Mouse (Mus musculus): ENCODE data around the gene Eepd1. TPM values are rescaled to one million over a fixed set of nuclear protein-coding genes. Genes with fewer than 3 reads are reported as not detected.
A peak's percentile ranks its signal among the peaks of the same experiment; 100 is the strongest.

Gene Eepd1
- total and polyA plus RNA-seq, 3 experiments = 0.85 to 1.6 TPM; not detected in 1

DNA sequence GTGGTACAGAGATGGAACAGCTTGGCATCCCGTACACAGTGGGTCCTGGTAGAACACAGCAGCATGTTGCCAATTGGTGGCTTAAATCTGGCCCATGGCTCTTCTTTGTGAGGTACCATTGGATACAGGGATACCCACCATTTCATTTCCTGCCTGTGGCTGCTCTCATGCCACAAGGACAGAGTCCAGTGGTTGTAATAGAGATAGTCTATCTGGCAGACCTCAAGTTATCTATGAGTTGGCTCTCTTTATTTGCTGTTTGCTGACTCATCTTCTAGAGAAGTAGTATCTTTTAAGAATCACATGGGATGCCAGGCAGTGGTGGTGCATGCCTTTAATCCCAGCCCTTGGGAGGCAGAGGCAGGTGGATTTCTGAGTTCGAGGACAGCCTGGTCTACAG, 76.0 kb downstream of the Eepd1 start:
- Histone ChIP-seq H3K27ac (ENCODE audit: control insufficient read depth, low read depth, low read length) (no peak overlapping the region), H3K4me3 (ENCODE audit: control insufficient read depth in 1 of 2, insufficient read depth in 1 of 2, low read depth in 2 of 2, low read length in 2 of 2) (no peak overlapping the region)
- TF ChIP-seq TBP (IDR thresholded peaks at IDR 0.05; ENCODE audit: low read depth, low read length) (0 out of 2 replicates have a peak, but pooled peaks have one; percentile 33), EP300 (IDR thresholded peaks at IDR 0.05; ENCODE audit: low read depth in 1 of 2, low read length in 2 of 2) (0 out of 4 replicates have a peak, but pooled peaks have one; percentile 15 to 18), ETS1 (IDR thresholded peaks at IDR 0.05; ENCODE audit: low read depth, low read length) (no peak)

DNA sequence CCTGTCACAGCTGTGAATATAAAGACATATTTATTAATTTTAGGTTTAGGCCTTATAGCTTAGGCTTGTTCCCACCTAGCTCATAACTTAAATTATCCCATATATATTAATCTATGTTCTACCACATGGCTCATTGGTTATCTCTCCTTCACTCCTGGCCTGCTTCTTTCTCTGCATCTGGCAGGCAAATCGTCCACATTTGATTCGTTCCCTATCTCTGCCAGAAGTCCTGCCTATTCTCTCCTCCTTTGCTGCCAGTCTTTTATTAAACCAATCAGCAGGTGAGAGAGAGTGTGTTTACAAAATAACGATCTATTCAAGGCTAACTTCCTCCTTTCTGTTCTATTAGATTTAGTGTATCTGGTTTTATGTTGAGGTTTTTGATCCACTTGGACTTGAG, 77.5 kb downstream of the Eepd1 start:
- peaks cover 2 to 5% of the 10 kb centered on the region in 2 experiments; a peak in 3 of 4 replicates for H3K4me1 ChIP-seq (ENCODE audit: control insufficient read depth in 1 of 2, insufficient read depth in 2 of 2, low read length in 2 of 2)
- TF ChIP-seq GATA1 (IDR thresholded peaks at IDR 0.05; ENCODE audit: low read depth, low read length) = peak; percentile 66
- peak; percentile 48 to 64; a peak in 3 of 4 replicates for TF ChIP-seq EP300 (IDR thresholded peaks at IDR 0.05; ENCODE audit: low read depth in 1 of 2, low read length in 2 of 2)
- peak; percentile 60 for TF ChIP-seq TCF12 (IDR thresholded peaks at IDR 0.05; ENCODE audit: low read depth, low read length)
- peak; percentile 44; the same call in 1 of the 2 replicates for TF ChIP-seq RCOR1 (IDR thresholded peaks at IDR 0.05; ENCODE audit: low read depth, low read length)
- TF ChIP-seq TAL1 (IDR thresholded peaks at IDR 0.05; ENCODE audit: low read length) = peak; percentile 59
- TF ChIP-seq MXI1 (IDR thresholded peaks at IDR 0.05; ENCODE audit: low read depth, low read length) = no peak
- TF ChIP-seq CHD2 (IDR thresholded peaks at IDR 0.05; ENCODE audit: low read length) = no peak
- peak; percentile 67 for DNase-seq (ENCODE audit: low read depth, low spot score)
- no peaks in the 10 kb centered on the region for H3K79me2 ChIP-seq (ENCODE audit: control insufficient read depth, insufficient read depth, low read length, poor library complexity)
- peaks cover 0 to 2% of the 10 kb centered on the region in 2 experiments; a peak in 1 of 4 replicates for H3K36me3 ChIP-seq (ENCODE audit: control insufficient read depth in 1 of 2, insufficient read depth in 2 of 2, low read length in 2 of 2)
- no peak overlapping the region for H3K9ac ChIP-seq (ENCODE audit: control insufficient read depth, low read depth, low read length, poor library complexity, severe bottlenecking)
- H3K27ac ChIP-seq (ENCODE audit: control insufficient read depth, low read depth, low read length) = no peak overlapping the region
- no peaks in the 10 kb centered on the region for H3K9me3 ChIP-seq (replicated peaks; ENCODE audit: insufficient read depth, low read length)
- no peaks in the 10 kb centered on the region for H3K27me3 ChIP-seq (ENCODE audit: control insufficient read depth in 1 of 2, insufficient read depth in 2 of 2, low read length in 2 of 2)
- H3K4me3 ChIP-seq (ENCODE audit: control insufficient read depth in 1 of 2, insufficient read depth in 1 of 2, low read depth in 2 of 2, low read length in 2 of 2) = no peak overlapping the region

More for the DNA sequence above, 76.0 kb downstream of the Eepd1 start:
- Histone ChIP-seq H3K9me3 (replicated peaks; ENCODE audit: insufficient read depth, low read length) (no peaks in the 10 kb centered on the region), H3K36me3 (ENCODE audit: control insufficient read depth in 1 of 2, insufficient read depth in 2 of 2, low read length in 2 of 2) (peaks cover 0 to 2% of the 10 kb centered on the region in 2 experiments; a peak in 1 of 4 replicates), H3K27me3 (ENCODE audit: control insufficient read depth in 1 of 2, insufficient read depth in 2 of 2, low read length in 2 of 2) (no peaks in the 10 kb centered on the region), H3K79me2 (ENCODE audit: control insufficient read depth, insufficient read depth, low read length, poor library complexity) (no peaks in the 10 kb centered on the region), H3K4me1 (ENCODE audit: control insufficient read depth in 1 of 2, insufficient read depth in 2 of 2, low read length in 2 of 2) (peaks cover 2 to 5% of the 10 kb centered on the region in 2 experiments), H3K9ac (ENCODE audit: control insufficient read depth, low read depth, low read length, poor library complexity, severe bottlenecking) (no peak overlapping the region)
- DNase-seq (ENCODE audit: low read depth, low spot score) = peak; percentile 13

DNA sequence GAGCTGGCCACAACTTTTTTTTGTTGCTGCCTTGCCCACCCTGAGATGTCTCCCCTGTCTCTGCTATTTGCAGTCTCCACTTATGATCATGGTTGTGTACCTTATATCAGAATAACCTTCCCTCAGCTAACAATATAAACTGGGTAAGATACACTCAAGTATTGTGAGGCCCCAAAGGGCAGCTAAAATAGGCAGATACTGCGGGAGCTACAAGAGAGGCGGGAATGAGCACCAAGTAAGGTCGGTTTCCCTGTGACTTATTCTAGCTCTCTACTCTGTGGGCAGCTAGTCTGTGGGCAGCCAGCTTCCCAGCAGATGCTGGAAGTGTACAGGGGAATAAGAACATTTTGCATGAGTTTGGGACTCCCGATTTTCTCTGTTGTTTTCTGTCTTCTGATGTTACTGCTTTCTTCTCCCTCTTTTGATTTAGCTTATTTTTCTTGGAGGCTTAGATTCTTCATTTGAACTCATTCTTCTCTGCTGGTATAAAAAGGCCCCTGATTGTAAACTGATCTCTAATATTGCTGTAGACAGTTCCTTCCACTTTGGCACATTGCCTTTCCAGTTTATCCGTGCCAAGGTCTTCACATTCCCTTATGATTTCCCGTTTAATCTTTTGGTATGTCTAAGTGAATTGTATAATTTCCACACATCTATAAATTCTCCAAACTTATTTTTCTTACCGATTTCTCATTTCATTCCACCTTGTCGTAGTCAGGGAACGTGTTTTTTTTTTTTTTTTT, 78.8 kb downstream of the Eepd1 start:
- DNase-seq (ENCODE audit: low read depth, low spot score) = no peak
- Histone ChIP-seq H3K27ac (ENCODE audit: control insufficient read depth, low read depth, low read length) (no peak overlapping the region), H3K4me1 (ENCODE audit: control insufficient read depth in 1 of 2, insufficient read depth in 2 of 2, low read length in 2 of 2) (peaks cover 2 to 5% of the 10 kb centered on the region in 2 experiments; a peak in 3 of 4 replicates), H3K9ac (ENCODE audit: control insufficient read depth, low read depth, low read length, poor library complexity, severe bottlenecking) (no peak overlapping the region), H3K27me3 (ENCODE audit: control insufficient read depth in 1 of 2, insufficient read depth in 2 of 2, low read length in 2 of 2) (no peaks in the 10 kb centered on the region), H3K36me3 (ENCODE audit: control insufficient read depth in 1 of 2, insufficient read depth in 2 of 2, low read length in 2 of 2) (peaks cover 0 to 2% of the 10 kb centered on the region in 2 experiments; a peak in 1 of 4 replicates), H3K9me3 (replicated peaks; ENCODE audit: insufficient read depth, low read length) (no peaks in the 10 kb centered on the region), H3K4me3 (ENCODE audit: control insufficient read depth in 1 of 2, insufficient read depth in 1 of 2, low read depth in 2 of 2, low read length in 2 of 2) (no peak overlapping the region), H3K79me2 (ENCODE audit: control insufficient read depth, insufficient read depth, low read length, poor library complexity) (no peaks in the 10 kb centered on the region)
- TF ChIP-seq BHLHE40 (IDR thresholded peaks at IDR 0.05; ENCODE audit: borderline replicate concordance, low read depth, low read length) (no peak), ZMIZ1 (IDR thresholded peaks at IDR 0.05; ENCODE audit: low read depth, low read length) (no peak), GABPA (IDR thresholded peaks at IDR 0.05; ENCODE audit: low read depth, low read length) (no peak), HCFC1 (IDR thresholded peaks at IDR 0.05; ENCODE audit: low read depth, low read length) (no peak), MAFK (IDR thresholded peaks at IDR 0.05; ENCODE audit: borderline replicate concordance, low read depth, low read length) (no peak), SMC3 (IDR thresholded peaks at IDR 0.05; ENCODE audit: low read depth, low read length) (no peak), MEF2A (IDR thresholded peaks at IDR 0.05; ENCODE audit: extremely low read depth, insufficient replicate concordance, low read depth, low read length, poor library complexity, severe bottlenecking) (no peak), POLR2AphosphoS2 (IDR thresholded peaks at IDR 0.05; ENCODE audit: low read length) (no peak), ZC3H11A (IDR thresholded peaks at IDR 0.05; ENCODE audit: low read depth, low read length) (no peak), ZKSCAN1 (IDR thresholded peaks at IDR 0.05; ENCODE audit: low read depth, low read length) (no peak), CHD2 (IDR thresholded peaks at IDR 0.05; ENCODE audit: low read length) (no peak), E2F4 (IDR thresholded peaks at IDR 0.05; ENCODE audit: borderline replicate concordance, low read depth, low read length) (no peak), CTCF (IDR thresholded peaks at IDR 0.05 in 2 of 3, conservative IDR thresholded peaks at IDR 0.05 in 1 of 3; ENCODE audit: control insufficient read depth in 1 of 3, insufficient read depth in 1 of 3, low read depth in 2 of 3, low read length in 3 of 3, poor library complexity in 1 of 3, severe bottlenecking in 1 of 3) (no peak), JUND (IDR thresholded peaks at IDR 0.05; ENCODE audit: low read depth, low read length) (no peak)
